Mouse (Mus musculus) erythroblast, embryonic 14.5 days (primary cell): Measurements from ENCODE around the gene Tmem246. TPM values are rescaled to one million over a fixed set of nuclear protein-coding genes. Genes with fewer than 3 reads are reported as not detected.

ENCODE experiments used
- H3K27me3 ChIP-seq: 2 replicates; pipeline ENCODE4 v1.6.1; 2012; ENCODE audit warnings: inconsistent platforms; ENCODE audit not compliant: control insufficient read depth
- H3K36me3 ChIP-seq: 2 replicates; pipeline ENCODE4 v1.6.1; 2012; ENCODE audit warnings: mild to moderate bottlenecking, inconsistent platforms; ENCODE audit not compliant: control insufficient read depth
- H3K4me1 ChIP-seq: 2 replicates; pipeline ENCODE4 v1.6.1; 2012; ENCODE audit warnings: inconsistent platforms; ENCODE audit not compliant: control insufficient read depth
- H3K4me3 ChIP-seq: replicated peaks from 2 replicates; pipeline ENCODE3; 2012; ENCODE audit warnings: moderate library complexity, mild to moderate bottlenecking, inconsistent platforms
- H3K9me3 ChIP-seq: 2 replicates; pipeline ENCODE4 v1.6.1; 2012; ENCODE audit warnings: low read length, inconsistent platforms, mixed read lengths; ENCODE audit not compliant: control insufficient read depth
- GATA1 ChIP-seq: IDR thresholded peaks from 2 replicates; pipeline ENCODE4 v1.6.1; 2012; ENCODE audit warnings: low read length, inconsistent platforms, mixed read lengths
- TAL1 ChIP-seq: IDR thresholded peaks from 3 replicates; pipeline ENCODE4 v1.6.1; 2012; ENCODE audit warnings: low read length, inconsistent platforms, mixed read lengths
- polyA plus RNA-seq: library from polyadenylated mRNA; stranded (reverse); fragments of >175 nt; gene quantifications from 2 replicates; pipeline ENCODE4 v1.2.3, GENCODE M21; 2012

The Tmem246 gene
- polyA plus RNA-seq, 1 experiment, result 0.20 TPM

DNA sequence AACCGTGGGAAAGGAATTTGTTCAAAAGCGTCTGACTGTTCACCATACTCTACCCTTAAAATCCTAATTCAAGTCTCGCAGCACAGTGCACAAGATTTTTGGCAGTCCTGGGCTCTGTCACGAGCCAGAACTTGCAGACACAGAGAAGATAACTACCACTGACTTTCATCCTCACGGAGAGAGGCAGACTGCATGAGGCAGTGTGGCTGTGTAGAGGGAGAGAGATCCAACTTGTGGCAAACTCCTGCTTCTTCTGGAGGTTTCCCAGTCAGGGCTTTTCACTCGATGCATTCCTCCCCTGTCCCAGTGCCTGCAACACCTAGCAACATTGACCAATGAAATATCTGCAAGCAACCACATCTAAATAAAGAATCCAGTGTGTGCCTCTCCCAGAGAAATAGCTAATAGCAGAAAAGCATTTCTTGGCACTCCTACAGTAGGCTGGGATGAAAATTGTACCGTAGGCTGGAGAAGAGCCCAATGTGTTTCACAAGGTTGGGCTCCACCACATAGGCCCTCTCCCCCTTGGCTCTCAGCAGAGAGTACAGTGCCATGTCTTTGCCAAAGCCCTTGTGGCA is 12.1 kb downstream of the Tmem246 start:
- no peaks in the 10 kb centered on the region for H3K9me3 ChIP-seq
- peaks cover 16% of the 10 kb centered on the region for H3K4me1 ChIP-seq
- H3K27me3 ChIP-seq, result no peaks in the 10 kb centered on the region
- H3K36me3 ChIP-seq, result peaks cover 14% of the 10 kb centered on the region
- TF ChIP-seq GATA1, result no peak
- TF ChIP-seq TAL1, result no peak
- no peak overlapping the region for H3K4me3 ChIP-seq

DNA sequence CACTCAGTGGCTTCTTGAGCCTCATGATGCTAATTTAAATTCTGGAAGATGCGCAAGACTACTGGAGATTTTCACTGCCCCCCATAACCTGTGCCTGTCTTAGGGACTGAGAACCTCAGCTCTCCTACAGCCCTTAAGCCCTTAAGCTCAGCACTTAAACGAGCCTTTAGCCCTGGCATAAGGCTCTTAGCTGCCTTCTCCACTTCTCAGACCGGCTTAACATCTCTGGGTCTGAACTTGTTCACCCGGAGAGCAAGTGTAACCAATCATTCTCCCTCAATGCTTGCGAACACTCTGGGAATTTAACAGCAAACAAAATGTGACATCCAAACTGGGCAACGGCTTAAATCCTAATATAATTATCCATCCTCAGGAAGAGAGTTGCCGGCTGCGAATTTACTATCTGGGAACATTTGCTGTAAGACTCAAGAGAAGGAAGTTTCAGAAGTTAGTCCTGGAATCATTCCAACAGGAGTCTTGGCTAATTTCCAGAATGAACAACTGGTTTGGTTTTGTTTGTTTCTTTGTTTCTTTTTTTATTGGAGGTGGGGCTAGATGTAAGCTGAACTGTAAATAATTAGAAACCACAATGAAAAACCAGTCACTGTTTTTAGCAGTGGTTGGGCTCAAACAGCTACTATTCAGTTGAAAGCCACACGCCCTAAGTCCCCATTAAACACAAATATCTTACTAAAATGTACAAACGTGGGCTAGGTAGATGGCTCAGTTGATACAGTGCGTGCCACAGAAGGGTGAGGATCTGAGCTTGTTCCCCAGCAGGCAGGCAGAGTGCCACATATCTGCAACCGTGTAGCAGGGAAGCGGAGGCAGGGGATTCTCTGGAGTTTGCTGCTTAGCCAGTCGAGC is 13.5 kb downstream of the Tmem246 start:
- peaks cover 27% of the 10 kb centered on the region for H3K4me1 ChIP-seq
- H3K9me3 ChIP-seq, result no peaks in the 10 kb centered on the region
- H3K4me3 ChIP-seq, result no peak overlapping the region
- no peak for TF ChIP-seq TAL1
- no peak for TF ChIP-seq GATA1
- no peaks in the 10 kb centered on the region for H3K27me3 ChIP-seq
- H3K36me3 ChIP-seq, result peaks cover 14% of the 10 kb centered on the region

DNA sequence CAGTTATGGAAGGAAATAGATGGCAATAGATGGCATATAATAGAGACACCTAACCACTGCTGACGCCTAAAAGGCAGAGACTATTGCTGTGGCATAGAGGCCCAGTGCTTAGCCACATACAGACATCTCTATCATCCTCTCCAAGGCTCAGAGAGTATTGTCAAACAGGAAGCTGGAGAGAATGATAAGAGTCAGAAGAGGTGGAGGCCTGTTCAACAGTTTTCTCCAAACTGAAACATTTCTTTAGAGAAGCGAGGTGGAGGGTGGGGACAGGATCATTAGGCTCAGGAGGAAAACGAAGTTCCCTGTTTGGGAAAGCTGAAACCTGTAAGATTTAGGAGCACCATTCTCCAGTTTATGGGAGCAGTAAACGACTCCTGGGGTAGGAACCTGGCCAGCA is 16.4 kb downstream of the Tmem246 start:
- Histone ChIP-seq H3K4me1 (peaks cover 31% of the 10 kb centered on the region), H3K4me3 (no peak overlapping the region), H3K36me3 (peaks cover 9% of the 10 kb centered on the region), H3K27me3 (no peaks in the 10 kb centered on the region), H3K9me3 (no peaks in the 10 kb centered on the region)
- no peak for TF ChIP-seq GATA1
- no peak for TF ChIP-seq TAL1

DNA sequence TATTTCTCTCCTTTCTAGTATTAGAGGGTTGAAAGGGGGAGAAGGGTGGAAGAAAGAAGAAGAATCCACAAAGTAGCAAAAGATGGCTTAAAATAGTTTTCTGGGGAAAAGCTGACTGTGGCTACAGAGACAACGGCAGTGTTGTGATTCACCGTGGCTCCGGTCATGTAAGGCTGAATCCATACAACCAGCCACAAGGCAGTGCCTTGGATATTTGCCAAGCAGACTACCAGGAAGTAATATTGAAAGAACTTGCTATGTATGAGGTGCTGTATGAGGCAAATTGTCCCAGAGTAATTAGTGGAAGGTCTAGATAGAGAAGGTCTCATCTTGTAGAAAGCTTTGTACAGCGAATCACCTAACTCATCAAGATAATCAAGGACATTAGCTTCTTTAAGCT is 25.5 kb downstream of the Tmem246 start:
- no peak for TF ChIP-seq GATA1
- no peak for TF ChIP-seq TAL1
- no peaks in the 10 kb centered on the region for H3K36me3 ChIP-seq
- no peak overlapping the region for H3K4me3 ChIP-seq
- H3K27me3 ChIP-seq, result no peaks in the 10 kb centered on the region
- H3K4me1 ChIP-seq, result no peaks in the 10 kb centered on the region; the same call in 1 of the 2 replicates
- no peaks in the 10 kb centered on the region for H3K9me3 ChIP-seq

DNA sequence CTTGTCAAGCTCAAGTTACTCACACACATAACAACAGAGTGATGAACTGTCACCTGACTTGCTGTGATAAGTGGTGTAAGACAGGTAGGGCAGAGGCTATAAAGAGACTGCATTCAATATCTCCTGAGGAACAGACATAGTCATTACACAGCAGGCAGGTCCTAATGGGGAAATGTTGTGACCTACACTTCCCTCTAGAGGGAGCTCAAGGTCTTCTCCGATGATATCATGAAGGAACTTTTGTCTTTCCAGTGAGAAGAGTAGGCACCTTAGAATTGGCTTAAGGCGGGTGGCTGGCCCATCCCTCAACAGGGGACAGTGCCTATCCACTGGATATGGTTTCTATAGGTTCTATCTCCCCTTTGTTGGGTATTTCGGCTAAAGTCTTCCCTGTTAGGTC is 30.1 kb downstream of the Tmem246 start:
- Histone ChIP-seq H3K9me3 (no peaks in the 10 kb centered on the region), H3K4me1 (no peaks in the 10 kb centered on the region; the same call in 1 of the 2 replicates)

DNA sequence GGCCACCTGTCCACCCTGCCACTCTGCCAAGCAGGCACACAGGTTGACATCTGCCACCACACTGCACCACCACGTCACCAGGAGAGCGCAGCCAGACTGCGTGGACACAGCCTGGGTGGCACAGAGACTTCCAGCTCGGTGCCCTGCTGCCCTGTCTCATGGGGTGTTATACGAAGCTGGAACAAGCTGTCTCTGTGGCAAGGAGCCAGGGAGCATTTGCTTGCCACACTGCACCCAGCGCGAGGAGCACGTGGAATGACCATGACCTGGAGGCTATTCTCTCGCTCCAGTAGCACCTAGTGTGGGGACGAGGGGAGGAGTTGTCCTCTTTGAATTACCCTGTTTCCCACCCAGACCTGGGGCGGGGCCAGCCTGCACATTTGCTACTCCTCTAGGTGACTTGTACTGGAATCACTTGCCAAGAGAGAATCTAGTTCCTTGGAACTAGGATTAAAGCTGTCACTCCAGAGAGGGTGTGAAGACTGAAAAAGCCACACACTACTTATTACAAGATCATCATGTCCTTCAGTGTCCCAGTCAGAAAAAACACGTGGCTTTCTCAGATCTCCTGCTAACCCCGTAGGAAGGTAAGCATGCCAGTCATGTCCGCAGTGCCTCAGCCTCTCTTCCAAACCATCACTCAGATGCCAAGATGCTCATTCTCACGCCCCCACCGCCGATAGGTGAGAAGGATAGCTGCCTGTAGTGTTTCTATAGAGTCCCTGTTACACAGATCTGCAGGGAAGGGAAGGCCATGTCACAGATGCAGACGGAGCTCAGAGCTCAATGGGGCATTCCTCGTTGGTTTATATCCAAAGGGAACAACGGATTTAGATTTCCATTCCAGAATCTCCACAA is 37.5 kb downstream of the Tmem246 start:
- Histone ChIP-seq H3K27me3 (0 out of 2 replicates have a peak, but pooled peaks cover 2% of the 10 kb centered on the region), H3K9me3 (no peaks in the 10 kb centered on the region), H3K4me1 (peaks cover 3% of the 10 kb centered on the region; the same call in 1 of the 2 replicates), H3K4me3 (no peak overlapping the region), H3K36me3 (no peaks in the 10 kb centered on the region)
- TF ChIP-seq TAL1 (no peak), GATA1 (no peak)

More for the DNA sequence above, 30.1 kb downstream of the Tmem246 start:
- no peak overlapping the region for H3K4me3 ChIP-seq
- H3K27me3 ChIP-seq, result no peaks in the 10 kb centered on the region
- TF ChIP-seq TAL1 (no peak), GATA1 (no peak)
- H3K36me3 ChIP-seq, result no peaks in the 10 kb centered on the region

DNA sequence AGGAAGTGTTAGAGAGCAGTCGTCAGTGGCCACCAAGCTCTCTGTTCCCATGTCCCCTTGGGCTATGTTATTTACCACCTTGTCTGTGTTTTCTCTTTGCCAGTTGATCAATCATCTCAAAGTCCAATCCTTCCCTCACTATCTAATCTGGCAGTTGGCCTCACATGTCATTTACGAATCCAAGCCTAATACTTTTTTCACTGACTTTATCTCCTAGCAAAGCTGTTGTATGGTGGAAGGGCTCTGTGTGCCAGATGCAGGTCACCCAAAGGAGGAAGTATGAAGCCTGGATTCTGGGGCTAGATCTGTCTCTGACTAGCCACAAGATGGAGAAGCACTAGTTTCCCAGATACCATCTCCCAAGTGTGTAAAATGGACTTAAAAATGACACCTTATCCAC is 39.5 kb downstream of the Tmem246 start:
- 0 out of 2 replicates have a peak, but pooled peaks cover 2% of the 10 kb centered on the region for H3K27me3 ChIP-seq
- no peak overlapping the region for H3K4me3 ChIP-seq
- TF ChIP-seq TAL1 (no peak), GATA1 (no peak)
- H3K36me3 ChIP-seq, result no peaks in the 10 kb centered on the region
- H3K4me1 ChIP-seq, result peaks cover 3% of the 10 kb centered on the region; the same call in 1 of the 2 replicates
- no peaks in the 10 kb centered on the region for H3K9me3 ChIP-seq

DNA sequence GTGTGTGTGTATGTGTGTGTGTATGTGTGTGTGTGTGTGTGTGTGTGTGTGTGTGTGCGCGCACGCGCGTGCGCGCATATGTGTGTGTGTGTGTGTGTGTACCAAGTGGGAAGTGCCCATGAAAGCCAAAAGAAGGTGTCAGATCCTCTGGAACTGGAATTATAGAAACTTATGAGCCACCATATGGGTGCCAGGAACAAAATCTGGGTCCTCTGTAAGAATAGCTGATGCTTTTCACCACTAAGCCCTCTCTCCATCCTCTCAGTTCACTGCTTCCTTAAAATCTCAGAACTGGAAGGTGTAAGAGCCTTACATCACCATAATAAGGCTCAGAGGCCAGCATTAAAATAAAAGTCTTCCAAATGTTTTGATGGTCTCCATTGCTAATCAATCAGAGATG is 40.3 kb downstream of the Tmem246 start:
- Histone ChIP-seq H3K4me3 (no peak overlapping the region), H3K36me3 (no peaks in the 10 kb centered on the region), H3K4me1 (peaks cover 3% of the 10 kb centered on the region; the same call in 1 of the 2 replicates), H3K27me3 (0 out of 2 replicates have a peak, but pooled peaks cover 2% of the 10 kb centered on the region), H3K9me3 (no peaks in the 10 kb centered on the region)
- TF ChIP-seq GATA1 (no peak), TAL1 (no peak)
